Mouse (Mus musculus) CH12.LX (cell line): ENCODE data around the gene Ush1g. TPM values are rescaled to one million over a fixed set of nuclear protein-coding genes. Genes with fewer than 3 reads are reported as not detected.

ENCODE experiments used
- DNase-seq: peaks from one replicate; pipeline ENCODE4 v3.0.0-alpha.2; 2013; ENCODE audit errors: extremely low read depth
- H3K27ac ChIP-seq: 2 replicates; pipeline ENCODE4 v1.5.1; 2012; ENCODE audit warnings: low read depth, mild to moderate bottlenecking, control low read depth, moderate library complexity; ENCODE audit not compliant: insufficient read depth
- H3K27me3 ChIP-seq: replicated peaks from 2 replicates; pipeline ENCODE3; 2012; ENCODE audit warnings: inconsistent platforms
- H3K36me3 ChIP-seq, 2 experiments: replicated peaks in 1 of 2; 2 replicates each; pipeline versions ENCODE3 to v1.6.1; 2012; ENCODE audit warnings: inconsistent platforms in 1 of 2, low read length in 1 of 2, mild to moderate bottlenecking in 1 of 2, mixed read lengths in 1 of 2, moderate library complexity in 1 of 2; ENCODE audit not compliant: control insufficient read depth in 1 of 2, insufficient read depth in 1 of 2
- H3K4me1 ChIP-seq, 2 experiments: 2 replicates each; pipeline ENCODE4 v1.6.1; 2012; ENCODE audit warnings: inconsistent platforms in 1 of 2, moderate library complexity in 1 of 2; ENCODE audit not compliant: insufficient read depth in 2 of 2, control insufficient read depth in 1 of 2
- H3K4me2 ChIP-seq: 2 replicates; pipeline ENCODE4 v1.6.1; 2012; ENCODE audit warnings: low read depth, mild to moderate bottlenecking, control low read depth; ENCODE audit not compliant: poor library complexity, insufficient read depth, severe bottlenecking
- H3K4me3 ChIP-seq, 3 experiments: fragments of 150-350 bp in 1 of 3; sonication (generic) in 1 of 3; replicated peaks in 1 of 3; 2 replicates each; pipeline versions ENCODE3 to v1.5.1; 2011 to 2012; ENCODE audit warnings: low read depth in 2 of 3, low read length in 2 of 3, mild to moderate bottlenecking in 2 of 3, moderate library complexity in 2 of 3, control low read depth in 1 of 3, improper control_type of control experiment in 1 of 3, inconsistent platforms in 1 of 3, mixed read lengths in 1 of 3; ENCODE audit not compliant: poor library complexity in 1 of 3
- H3K79me2 ChIP-seq: replicated peaks from 2 replicates; pipeline ENCODE4 v1.6.1; 2012; ENCODE audit warnings: mild to moderate bottlenecking, moderate library complexity; ENCODE audit not compliant: control insufficient read depth, poor library complexity, insufficient read depth, severe bottlenecking; ENCODE audit errors: extremely low read depth
- H3K9ac ChIP-seq: 2 replicates; pipeline ENCODE4 v1.6.1; 2012; ENCODE audit warnings: low read depth, mild to moderate bottlenecking, control low read depth, moderate library complexity; ENCODE audit not compliant: insufficient read depth
- H3K9me3 ChIP-seq: replicated peaks from 2 replicates; pipeline ENCODE3; 2012; ENCODE audit warnings: low read length, inconsistent platforms, mixed read lengths
- BHLHE40 ChIP-seq: IDR thresholded peaks from 2 replicates; pipeline ENCODE4 v1.6.1; 2011; ENCODE audit warnings: mild to moderate bottlenecking, low read depth, low read length, improper control_type of control experiment
- CHD1 ChIP-seq: IDR thresholded peaks from 2 replicates; pipeline ENCODE4 v1.6.1; 2012; ENCODE audit warnings: low read depth, low read length, improper control_type of control experiment, inconsistent platforms
- CHD2 ChIP-seq: IDR thresholded peaks from 2 replicates; pipeline ENCODE4 v1.6.1; 2011; ENCODE audit warnings: low read length, improper control_type of control experiment
- CTCF ChIP-seq, 2 experiments: IDR thresholded peaks in 1 of 2; conservative IDR thresholded peaks in 1 of 2; 2 replicates each; pipeline ENCODE4 v1.5.1; 2011 to 2012; ENCODE audit warnings: low read depth in 2 of 2, low read length in 2 of 2, improper control_type of control experiment in 1 of 2, inconsistent platforms in 1 of 2, mild to moderate bottlenecking in 1 of 2, moderate library complexity in 1 of 2
- E2F4 ChIP-seq: IDR thresholded peaks from 2 replicates; pipeline ENCODE4 v1.6.1; 2011; ENCODE audit warnings: low read depth, low read length, improper control_type of control experiment; ENCODE audit not compliant: insufficient replicate concordance
- ELF1 ChIP-seq: IDR thresholded peaks from 2 replicates; pipeline ENCODE4 v1.6.1; 2014; ENCODE audit warnings: low read depth, mild to moderate bottlenecking, inconsistent platforms, low read length, improper control_type of control experiment
- GABPA ChIP-seq: IDR thresholded peaks from 2 replicates; pipeline ENCODE4 v1.6.1; 2012; ENCODE audit warnings: low read depth, low read length, improper control_type of control experiment, inconsistent platforms; ENCODE audit not compliant: insufficient replicate concordance
- HCFC1 ChIP-seq: IDR thresholded peaks from 2 replicates; pipeline ENCODE4 v1.6.1; 2012; ENCODE audit warnings: low read depth, mild to moderate bottlenecking, inconsistent platforms, low read length, improper control_type of control experiment
- JUN ChIP-seq: IDR thresholded peaks from 2 replicates; pipeline ENCODE4 v1.6.1; 2011; ENCODE audit warnings: low read depth, mild to moderate bottlenecking, low read length, improper control_type of control experiment, moderate library complexity; ENCODE audit not compliant: insufficient read depth
- KAT2A ChIP-seq: IDR thresholded peaks from 2 replicates; pipeline ENCODE4 v1.6.1; 2012; ENCODE audit warnings: low read length, improper control_type of control experiment, inconsistent platforms; ENCODE audit not compliant: insufficient replicate concordance
- MAFK ChIP-seq: IDR thresholded peaks from 2 replicates; pipeline ENCODE4 v1.6.1; 2011; ENCODE audit warnings: low read length, improper control_type of control experiment; ENCODE audit not compliant: insufficient replicate concordance
- MAZ ChIP-seq: IDR thresholded peaks from 2 replicates; pipeline ENCODE4 v1.6.1; 2012; ENCODE audit warnings: low read depth, mild to moderate bottlenecking, inconsistent platforms, low read length, improper control_type of control experiment, moderate library complexity
- NELFE ChIP-seq: IDR thresholded peaks from 2 replicates; pipeline ENCODE4 v1.6.1; 2011; ENCODE audit warnings: low read depth, low read length, improper control_type of control experiment
- NRF1 ChIP-seq: IDR thresholded peaks from 2 replicates; pipeline ENCODE4 v1.6.1; 2014; ENCODE audit warnings: low read depth, mild to moderate bottlenecking, inconsistent platforms, low read length, improper control_type of control experiment, moderate library complexity
- POLR2A ChIP-seq: IDR thresholded peaks from 2 replicates; pipeline ENCODE4 v1.6.1; 2011; ENCODE audit warnings: low read depth, mild to moderate bottlenecking, improper control_type of control experiment, low read length
- RAD21 ChIP-seq: IDR thresholded peaks from 2 replicates; pipeline ENCODE4 v1.6.1; 2011; ENCODE audit warnings: low read depth, mild to moderate bottlenecking, low read length, improper control_type of control experiment, moderate library complexity
- RCOR1 ChIP-seq: conservative IDR thresholded peaks from 2 replicates; pipeline ENCODE4 v1.6.1; 2012; ENCODE audit warnings: low read depth, mild to moderate bottlenecking, inconsistent platforms, low read length, improper control_type of control experiment
- SMC3 ChIP-seq: IDR thresholded peaks from 2 replicates; pipeline ENCODE4 v1.6.1; 2011; ENCODE audit warnings: low read depth, low read length, improper control_type of control experiment
- TBP ChIP-seq: conservative IDR thresholded peaks from 2 replicates; pipeline ENCODE4 v1.6.1; 2011; ENCODE audit warnings: low read depth, low read length, improper control_type of control experiment
- TCF12 ChIP-seq: IDR thresholded peaks from 2 replicates; pipeline ENCODE4 v1.6.1; 2014; ENCODE audit warnings: low read depth, mild to moderate bottlenecking, inconsistent platforms, low read length, improper control_type of control experiment
- UBTF ChIP-seq: IDR thresholded peaks from 2 replicates; pipeline ENCODE4 v1.6.1; 2012; ENCODE audit warnings: low read depth, mild to moderate bottlenecking, inconsistent platforms, low read length, improper control_type of control experiment, moderate library complexity
- ZKSCAN1 ChIP-seq: IDR thresholded peaks from 2 replicates; pipeline ENCODE4 v1.6.1; 2012; ENCODE audit warnings: low read depth, inconsistent platforms, low read length, improper control_type of control experiment, borderline replicate concordance
- ZNF384 ChIP-seq: IDR thresholded peaks from 2 replicates; pipeline ENCODE4 v1.6.1; 2012; ENCODE audit warnings: low read depth, low read length, improper control_type of control experiment, inconsistent platforms
- dilution Hi-C: fragments of 300-500 bp; cut with MboI; formaldehyde crosslinking; loops from 2 replicates; pipeline ENCODE4 v1.14.3; 2020; ENCODE audit warnings: low sequenced_read_pairs; ENCODE audit not compliant: extremely low pct_unique_long_range_greater_than_20kb, extremely low pct_ligation_motif_present
- in situ Hi-C: fragments of 300-500 bp; cut with MboI; formaldehyde crosslinking; loops from 3 replicates; pipeline ENCODE4 v1.14.3; 2019; ENCODE audit warnings: low sequenced_read_pairs, low pct_ligation_motif_present, low pct_unique_long_range_greater_than_20kb, mixed read lengths
- polyA plus RNA-seq: library from polyadenylated mRNA; unstranded; fragments of >175 nt; gene quantifications from 2 replicates; pipeline ENCODE4 v1.2.1, GENCODE M21; 2012; ENCODE audit warnings: low read depth; ENCODE audit not compliant: insufficient read length
- total RNA-seq, 2 experiments: library from RNA; depleted of rRNA; stranded (reverse); fragments of 300-350 nt in 1 of 2; fragments of >200 nt in 1 of 2; gene quantifications; 2 replicates each; pipeline ENCODE4 v1.2.3; 2012 to 2014

Ush1g gene
- total and polyA plus RNA-seq, 3 experiments, result 0.42 TPM; not detected in 2

- peaks cover 30 to 47% of the 10 kb centered on the region in 2 experiments for H3K4me1 ChIP-seq
- dilution Hi-C loops, result no loop called here
Observed at GRCm38 (mm10) chr11:115271481-115271880, 50.4 kb downstream of the Ush1g start.

GRCm38 (mm10) chr11:115271052-115271451, 50.8 kb downstream of the Ush1g start:
- peaks cover 47 to 80% of the 10 kb centered on the region in 2 experiments for H3K36me3 ChIP-seq
- H3K4me3 ChIP-seq, result no peak overlapping the region
- in situ Hi-C loops, result loop anchor here (5.0 kb wide), 2 partner anchors 39 to 109 kb away; partner anchors contain the start of gene Slc9a3r1

More at GRCm38 (mm10) chr11:115271481-115271880, 50.4 kb downstream of the Ush1g start:
- no peak for TF ChIP-seq NELFE
- TF ChIP-seq SMC3, result no peak
- no peak for TF ChIP-seq POLR2A
- TF ChIP-seq NRF1, result no peak
- TF ChIP-seq CTCF (conservative IDR thresholded peaks at IDR 0.05 in 1 of 2, IDR thresholded peaks at IDR 0.05 in 1 of 2; ENCODE audit: low read depth in 2 of 2, low read length in 2 of 2), result no peak
- no peak for TF ChIP-seq MAFK
- no peak for TF ChIP-seq ZNF384
- DNase-seq, result no peak
- Histone ChIP-seq H3K4me3 (no peak overlapping the region), H3K27me3 (no peaks in the 10 kb centered on the region), H3K9me3 (no peaks in the 10 kb centered on the region), H3K27ac (no peak overlapping the region), H3K9ac (no peak overlapping the region), H3K36me3 (peaks cover 47 to 76% of the 10 kb centered on the region in 2 experiments), H3K79me2 (0 out of 2 replicates have a peak, but pooled peaks cover 9% of the 10 kb centered on the region), H3K4me2 (no peak overlapping the region)
- in situ Hi-C loops, result loop anchor here (5.0 kb wide), 2 partner anchors 39 to 109 kb away; partner anchors contain the start of gene Slc9a3r1

More at GRCm38 (mm10) chr11:115271052-115271451, 50.8 kb downstream of the Ush1g start:
- Histone ChIP-seq H3K9ac (no peak overlapping the region), H3K27ac (no peak overlapping the region), H3K79me2 (0 out of 2 replicates have a peak, but pooled peaks cover 7% of the 10 kb centered on the region), H3K4me1 (peaks cover 30 to 46% of the 10 kb centered on the region in 2 experiments), H3K4me2 (no peak overlapping the region)
- no peak for DNase-seq
- no peak for TF ChIP-seq KAT2A
- TF ChIP-seq E2F4, result no peak
- TF ChIP-seq JUN, result no peak
- TF ChIP-seq RAD21, result no peak
- TF ChIP-seq NRF1, result no peak
- no peak for TF ChIP-seq GABPA
- no peak for TF ChIP-seq MAZ
- TF ChIP-seq POLR2A, result no peak
- no peak for TF ChIP-seq TCF12
- no peak for TF ChIP-seq ELF1
- TF ChIP-seq CTCF (conservative IDR thresholded peaks at IDR 0.05 in 1 of 2, IDR thresholded peaks at IDR 0.05 in 1 of 2; ENCODE audit: low read depth in 2 of 2, low read length in 2 of 2), result no peak
- no peak for TF ChIP-seq CHD2
- no peak for TF ChIP-seq BHLHE40
- no peak for TF ChIP-seq CHD1
- TF ChIP-seq ZKSCAN1, result no peak
- TF ChIP-seq RCOR1, result no peak
- TF ChIP-seq UBTF, result no peak
- TF ChIP-seq HCFC1, result no peak
- no peak for TF ChIP-seq TBP
- TF ChIP-seq, all 38 proteins: peak for 0
- dilution Hi-C loops, result no loop called here
- Histone ChIP-seq H3K27me3 (no peaks in the 10 kb centered on the region), H3K9me3 (no peaks in the 10 kb centered on the region)
